Mouse (Mus musculus): ENCODE measurements around the gene Zbtb38. TPM values are rescaled to one million over a fixed set of nuclear protein-coding genes. Genes with fewer than 3 reads are reported as not detected.

Gene Zbtb38
- total RNA-seq, 1 experiment from 2014 or later, result 41.8 TPM

DNA sequence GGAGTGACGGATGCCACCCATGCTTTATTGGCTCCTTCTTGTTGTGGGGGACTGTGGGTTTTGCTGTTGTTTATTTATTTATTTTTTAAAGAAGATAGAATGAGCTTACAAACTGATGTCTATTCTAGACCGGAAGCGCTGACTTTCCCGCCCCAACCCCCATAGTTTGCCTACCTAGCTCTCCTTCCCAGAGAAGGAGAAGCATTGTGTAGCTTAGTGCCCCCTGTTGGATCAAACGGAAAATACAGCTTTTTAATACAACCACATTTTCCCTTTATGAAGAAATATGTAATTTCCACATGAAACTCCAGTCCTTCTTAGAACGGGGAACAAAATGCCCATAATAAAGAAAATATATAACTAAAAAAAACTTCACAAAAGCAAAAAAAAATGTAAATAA is 99.9 kb downstream of the Zbtb38 start:
- 0 out of 2 replicates have a peak, but pooled peaks have one; percentile 8 for ATAC-seq (replicated peaks; ENCODE audit: low read depth, poor library complexity, severe bottlenecking)

DNA sequence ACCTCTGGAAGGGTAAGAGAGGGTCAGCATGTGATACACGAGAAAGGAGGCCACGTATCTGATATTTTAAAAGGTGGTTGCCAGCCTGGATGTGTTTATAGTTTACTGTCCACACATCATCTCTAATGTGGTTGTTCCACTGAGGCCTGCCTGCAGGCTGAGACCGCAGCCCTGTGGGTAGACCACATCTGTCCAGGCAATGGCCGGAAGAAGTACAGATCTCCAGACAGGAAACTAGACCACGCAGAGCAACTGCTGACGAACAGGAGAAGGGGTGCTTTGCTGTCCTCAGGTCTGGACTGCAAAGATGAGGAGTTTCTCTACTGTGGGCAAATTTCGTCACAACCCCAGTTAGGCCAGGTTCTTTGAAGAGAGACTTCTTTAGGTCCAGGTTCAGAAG is 101.8 kb downstream of the Zbtb38 start:
- ATAC-seq (replicated peaks; ENCODE audit: low read depth, poor library complexity, severe bottlenecking), result peak; percentile 76

DNA sequence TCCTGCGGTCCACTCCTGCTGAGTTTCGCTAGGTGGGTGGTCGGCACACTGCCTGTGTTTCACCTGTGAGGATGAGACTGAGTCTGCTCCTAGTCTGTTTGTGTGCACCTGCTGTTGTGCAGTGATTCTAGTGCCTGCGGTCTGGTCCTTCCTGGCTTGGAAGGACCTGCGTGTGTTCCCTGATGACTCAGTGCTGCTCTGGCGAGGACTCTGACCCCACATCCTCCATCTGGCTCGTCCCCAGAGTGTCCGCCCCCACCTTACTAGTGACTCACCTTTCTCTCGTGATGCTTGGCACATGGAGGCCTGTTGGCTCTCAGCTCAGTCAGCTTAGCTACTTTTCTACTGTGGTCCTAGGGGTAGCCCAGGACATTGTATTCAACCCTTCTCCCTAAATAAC is 102.7 kb downstream of the Zbtb38 start:
- ATAC-seq (replicated peaks; ENCODE audit: low read depth, poor library complexity, severe bottlenecking), result peak; percentile 61

DNA sequence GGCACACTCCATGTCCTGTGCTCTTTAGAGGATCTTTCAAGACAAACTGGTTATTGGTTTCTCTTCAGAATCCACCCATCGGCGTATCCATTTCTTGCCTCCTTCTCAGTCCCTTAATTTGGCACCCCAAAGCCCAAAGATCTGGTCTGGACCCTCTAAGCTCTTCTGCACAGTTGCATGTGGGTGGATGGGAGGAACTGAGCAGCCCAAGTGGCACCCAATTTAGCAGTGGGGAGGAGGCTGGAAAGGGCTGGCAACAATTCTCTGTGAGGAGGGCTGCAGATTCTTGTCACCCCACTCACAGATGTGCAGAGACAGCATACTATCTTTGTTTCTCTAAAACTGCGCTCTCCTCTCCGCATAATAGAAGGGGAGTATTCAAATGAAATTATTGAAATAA is 103.3 kb downstream of the Zbtb38 start:
- no peak for ATAC-seq (replicated peaks; ENCODE audit: low read depth, poor library complexity, severe bottlenecking)

DNA sequence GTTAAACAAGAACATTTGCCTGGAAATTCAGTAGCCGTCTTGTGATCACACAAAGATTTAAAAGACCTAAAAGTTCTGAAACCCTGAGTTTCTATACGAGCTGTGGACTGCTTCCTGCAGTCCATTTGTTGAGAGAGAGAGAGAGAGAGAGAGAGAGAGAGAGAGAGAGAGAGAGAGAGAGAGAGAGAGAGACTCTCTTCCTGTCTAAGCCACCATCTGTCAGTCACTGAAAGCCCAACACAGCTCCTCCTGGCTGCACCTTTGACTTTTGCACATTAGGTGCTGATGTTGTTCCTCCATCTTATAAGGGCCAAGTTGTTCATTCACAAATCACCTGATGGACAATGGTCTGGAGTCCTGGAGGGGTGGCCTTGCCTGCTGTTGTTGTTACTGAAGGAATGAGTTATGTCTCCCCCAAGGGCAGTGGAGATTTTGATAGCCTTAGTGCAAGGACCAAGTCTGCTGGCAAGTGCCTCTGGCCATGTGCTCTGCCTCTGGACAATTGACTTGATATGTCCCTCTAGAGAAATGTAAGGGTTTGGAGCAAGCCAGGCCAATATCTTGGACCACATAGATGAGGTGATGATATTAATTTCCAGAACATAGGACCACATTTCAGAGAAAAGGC is 105.8 kb downstream of the Zbtb38 start:
- ATAC-seq (replicated peaks; ENCODE audit: low read depth, poor library complexity, severe bottlenecking), result no peak

DNA sequence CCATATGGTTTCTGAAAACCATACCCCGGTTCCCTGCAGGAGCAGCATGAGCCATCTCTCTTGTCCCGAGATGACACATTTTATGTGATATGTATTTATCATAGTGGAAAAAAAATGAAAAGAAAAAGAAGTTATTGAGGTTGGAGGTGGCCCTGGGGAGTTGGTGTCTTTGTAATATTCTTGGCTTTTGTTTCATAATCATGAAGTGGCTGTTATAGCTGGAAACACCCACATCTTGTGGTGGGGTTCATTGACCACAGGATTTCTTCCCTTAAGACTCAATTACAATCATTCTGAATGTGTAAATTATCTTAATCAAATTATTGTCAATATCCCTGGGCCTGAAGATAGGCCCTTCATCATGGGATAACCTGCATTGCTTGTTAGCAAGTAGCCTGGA is 107.8 kb downstream of the Zbtb38 start:
- 0 out of 2 replicates have a peak, but pooled peaks have one; percentile 45 for ATAC-seq (replicated peaks; ENCODE audit: low read depth, poor library complexity, severe bottlenecking)

DNA sequence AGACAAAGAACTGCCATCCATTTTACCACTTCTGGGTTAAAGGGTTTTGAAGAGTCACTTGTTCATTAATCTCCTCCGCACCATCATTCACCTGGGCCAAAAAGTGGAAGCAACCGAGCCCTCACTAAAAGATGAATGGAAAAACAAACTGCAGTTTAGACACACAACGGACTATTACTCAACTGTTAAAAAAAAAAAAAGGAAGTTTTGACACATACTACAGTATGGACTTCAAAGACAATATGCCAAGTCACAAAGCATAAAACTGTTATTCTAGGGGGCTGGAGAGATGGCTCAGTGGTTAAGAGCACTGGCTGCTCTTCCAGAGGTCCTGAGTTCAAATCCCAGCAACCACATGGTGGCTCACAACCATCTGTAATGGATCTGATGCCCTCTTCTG is 108.6 kb downstream of the Zbtb38 start:
- peak; percentile 53 for ATAC-seq (replicated peaks; ENCODE audit: low read depth, poor library complexity, severe bottlenecking)

DNA sequence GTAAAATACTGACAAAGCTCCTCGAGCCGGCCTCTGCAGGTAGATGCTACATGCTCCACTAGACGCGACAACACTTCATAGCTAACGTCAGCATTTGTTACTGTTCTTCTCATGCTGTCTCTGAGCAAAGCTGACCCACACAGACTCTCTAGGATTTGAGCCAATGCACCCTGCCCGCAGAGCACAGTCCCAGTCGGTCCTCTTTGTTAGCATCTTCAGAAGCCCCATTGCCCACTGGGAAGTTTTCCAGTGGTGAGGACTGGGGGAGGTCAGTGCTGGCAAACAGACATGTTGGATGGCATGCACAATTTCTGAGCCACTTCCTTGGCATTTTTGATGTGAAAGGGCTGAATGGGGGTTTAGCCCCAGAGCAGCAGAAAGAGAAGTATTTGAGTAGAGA is 113.2 kb downstream of the Zbtb38 start:
- ATAC-seq (replicated peaks; ENCODE audit: low read depth, poor library complexity, severe bottlenecking), result no peak

DNA sequence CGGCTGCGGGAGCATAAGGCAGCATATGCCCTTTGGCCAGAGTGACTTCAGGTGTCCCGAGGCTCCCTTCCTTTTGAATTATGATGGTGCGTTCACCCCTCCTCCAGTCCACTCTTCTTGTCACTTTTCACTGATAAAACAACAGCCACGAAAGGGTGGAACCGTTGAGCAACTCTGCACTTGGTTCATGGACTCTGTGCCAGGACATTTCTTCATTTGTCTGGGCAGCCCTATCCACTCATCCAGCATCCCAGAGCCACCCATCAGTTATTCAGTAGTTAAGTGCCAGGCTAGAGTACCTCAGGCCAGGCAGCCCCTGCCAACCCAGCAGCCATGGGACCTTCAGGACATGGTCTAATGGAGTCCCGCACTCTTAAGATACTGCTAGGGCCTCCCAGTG is 114.1 kb downstream of the Zbtb38 start:
- ATAC-seq (replicated peaks; ENCODE audit: low read depth, poor library complexity, severe bottlenecking), result no peak

DNA sequence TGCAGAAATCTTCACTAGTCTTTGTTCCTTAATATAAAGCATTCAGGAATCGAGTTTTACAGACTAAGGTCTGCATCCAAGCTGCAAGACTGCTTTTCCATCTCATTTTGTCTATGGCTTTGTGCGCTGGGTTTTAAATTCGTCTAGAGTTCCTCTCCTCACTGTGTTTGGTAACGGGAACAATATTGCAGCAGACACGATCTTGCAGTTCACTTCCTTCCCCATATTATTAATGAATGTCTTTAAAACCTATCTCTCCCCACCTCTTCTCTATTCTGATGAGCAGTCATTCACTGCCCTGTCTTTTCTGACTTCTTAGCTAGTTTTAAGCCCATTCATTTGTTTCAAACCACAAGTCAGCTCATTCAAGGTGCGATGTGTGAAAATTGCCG is 115.5 kb downstream of the Zbtb38 start:
- peak; percentile 46 for ATAC-seq (replicated peaks; ENCODE audit: low read depth, poor library complexity, severe bottlenecking)

DNA sequence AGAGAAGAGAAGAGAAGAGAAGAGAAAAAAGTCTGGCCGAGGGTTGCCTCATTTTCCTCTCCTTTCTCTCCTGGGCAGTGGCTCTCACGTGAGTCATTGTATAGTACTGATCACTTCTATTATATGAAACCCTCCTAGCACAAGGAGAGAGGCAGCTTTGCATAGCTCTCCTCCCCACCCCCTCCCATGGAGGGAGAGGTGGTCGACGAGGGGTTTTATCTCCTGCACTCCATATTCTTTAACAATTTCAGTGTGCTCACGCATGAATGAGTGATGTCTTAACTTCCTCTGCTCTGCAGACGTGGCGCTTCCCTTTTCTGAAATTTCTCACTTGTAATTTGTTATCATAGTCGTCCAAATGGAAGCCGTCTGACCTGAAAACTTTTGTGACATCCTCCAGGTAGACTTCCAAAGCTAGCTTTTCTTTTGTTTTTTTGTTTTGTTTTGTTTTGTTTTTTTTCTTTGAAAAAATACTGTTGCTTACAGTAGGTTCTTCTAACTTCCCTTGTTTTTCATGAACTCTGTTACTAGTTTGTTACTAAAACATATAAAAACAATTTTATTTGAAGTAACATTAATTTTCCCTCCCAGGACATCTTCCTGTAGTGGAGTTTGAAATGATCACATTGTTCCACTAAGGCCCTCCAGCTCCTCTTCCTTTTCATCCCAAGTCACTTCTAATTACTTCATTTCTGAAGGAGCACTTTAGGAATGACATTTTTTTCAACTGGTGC is 116.0 kb downstream of the Zbtb38 start:
- ATAC-seq (replicated peaks; ENCODE audit: low read depth, poor library complexity, severe bottlenecking), result peak; percentile 67

DNA sequence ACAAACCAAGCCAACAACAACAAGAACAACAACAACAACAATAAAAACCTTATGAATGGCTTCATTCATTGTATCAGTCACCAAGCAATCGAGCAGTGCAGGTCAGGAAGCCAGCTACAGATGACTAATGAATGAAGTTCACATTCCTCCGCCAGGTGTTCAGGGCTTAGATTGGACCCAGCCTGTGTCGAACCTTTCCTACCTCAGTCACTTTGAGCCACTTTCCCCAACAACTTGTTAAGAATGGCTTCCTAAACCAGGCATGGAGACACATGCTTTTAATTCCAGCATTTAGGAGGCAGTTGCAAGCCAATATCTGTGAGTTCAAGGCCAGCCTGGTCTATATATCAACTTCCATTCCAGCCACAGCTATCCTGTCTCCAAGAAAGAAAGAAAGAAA is 116.7 kb downstream of the Zbtb38 start:
- ATAC-seq (replicated peaks; ENCODE audit: low read depth, poor library complexity, severe bottlenecking), result no peak

DNA sequence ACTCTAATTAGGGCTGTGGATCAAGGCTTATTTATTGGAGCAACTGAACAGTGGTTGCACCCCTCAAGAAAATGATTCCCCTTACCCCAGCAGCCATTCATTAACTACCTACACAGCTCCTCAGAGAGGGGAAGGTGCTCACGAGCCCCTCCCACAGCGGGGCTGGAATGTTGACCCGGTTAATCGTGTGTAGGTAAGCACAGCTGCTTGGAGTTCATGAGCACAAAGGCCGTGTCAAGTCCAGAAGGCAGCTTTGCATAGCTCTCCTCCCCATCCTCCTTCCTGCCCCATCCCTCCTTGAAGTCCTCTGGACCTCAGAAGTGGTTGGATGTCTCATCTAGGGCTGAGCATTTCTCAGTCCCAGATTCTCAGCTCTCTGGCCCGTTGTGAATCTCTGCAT is 117.5 kb downstream of the Zbtb38 start:
- no peak for ATAC-seq (replicated peaks; ENCODE audit: low read depth, poor library complexity, severe bottlenecking)

DNA sequence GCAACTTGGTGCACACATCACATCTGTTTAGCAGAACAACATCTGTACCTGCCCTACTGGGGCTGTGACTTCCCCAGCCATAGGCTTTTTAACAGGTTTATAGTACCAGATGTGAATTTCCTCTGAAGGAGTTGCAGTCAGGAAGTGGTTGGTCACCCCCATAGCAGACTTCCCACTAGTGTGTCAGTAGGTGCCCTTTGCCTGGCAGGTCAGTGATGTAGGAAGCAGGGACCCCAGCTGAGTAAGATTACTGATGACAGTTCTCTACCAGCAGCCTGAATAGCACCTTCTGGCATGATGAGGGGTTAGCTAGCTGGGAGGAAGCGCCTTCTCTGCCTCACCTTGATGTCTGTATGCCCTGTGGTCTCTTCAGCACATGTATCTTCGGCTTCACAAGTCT is 118.9 kb downstream of the Zbtb38 start:
- ATAC-seq (replicated peaks; ENCODE audit: low read depth, poor library complexity, severe bottlenecking), result no peak

Other genes with a start within 250 kb of the Zbtb38 start
- gene Gm28729, start 227.6 kb downstream of the Zbtb38 start, total RNA-seq (2017), result not detected in 2 replicates
- 5.5 and 11.3 TPM in 2 replicates for gene Rasa2, start 121.2 kb downstream of the Zbtb38 start, total RNA-seq (2017)
- gene Pxylp1, start 139.8 kb upstream of the Zbtb38 start, total RNA-seq (2017), result 17.8 and 21.7 TPM in 2 replicates

Data from common myeloid progenitor, adult 5-6 weeks (primary cell).